Mouse (Mus musculus) embryo, embryonic 11 days (tissue): Measurements from ENCODE around the gene Adamtsl2.

Source experiments
- DNase-seq: peaks from one replicate; pipeline ENCODE4 v3.0.0-alpha.2; 2015

Adamtsl2 gene

DNA sequence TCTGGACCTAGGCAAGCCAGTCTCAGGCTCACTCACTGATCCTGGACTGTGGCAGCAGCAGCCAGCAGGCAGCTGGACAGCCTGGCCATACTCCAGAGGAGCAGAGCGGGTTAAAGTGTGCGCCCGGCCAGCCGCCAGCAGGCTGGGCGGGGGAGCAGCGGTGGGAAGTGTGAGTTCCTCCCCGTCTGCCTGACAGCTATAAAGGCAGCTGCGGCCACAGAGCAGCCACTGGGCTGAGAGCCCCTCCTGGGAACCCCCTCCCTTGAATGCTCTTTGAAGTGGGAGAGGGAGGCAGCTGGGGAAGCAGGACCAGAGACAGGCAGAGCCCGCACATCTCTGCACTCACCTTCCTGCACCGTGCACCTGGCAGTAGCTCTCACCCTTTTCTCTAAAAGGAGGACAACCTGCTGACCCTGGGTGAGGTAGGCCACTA is at the start of gene Adamtsl2:
Gene Adamtsl2 (plus strand): TSS at position 228 of the 433 bp plus-strand sequence.
- peak; percentile 82 for DNase-seq

DNA sequence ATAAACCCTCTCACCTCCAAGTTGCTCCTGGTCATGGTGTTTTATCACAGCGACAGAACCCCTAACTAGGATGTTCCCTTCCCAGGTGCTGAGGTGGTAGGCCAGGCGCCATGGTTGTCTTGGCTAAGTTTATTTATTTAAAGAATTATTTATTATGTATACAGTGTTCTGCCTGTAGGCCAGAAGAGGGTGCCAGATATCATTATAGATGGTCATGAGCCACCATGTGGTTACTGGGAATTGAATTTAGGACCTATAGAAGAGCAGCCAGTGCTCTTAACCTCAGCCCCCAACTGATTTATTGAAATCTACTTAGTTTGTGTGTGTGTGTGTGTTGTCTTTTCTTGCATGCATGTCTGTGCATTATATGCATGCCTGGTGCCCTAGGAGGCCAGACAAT is 46.8 kb upstream of the Adamtsl2 start:
- no peak for DNase-seq

DNA sequence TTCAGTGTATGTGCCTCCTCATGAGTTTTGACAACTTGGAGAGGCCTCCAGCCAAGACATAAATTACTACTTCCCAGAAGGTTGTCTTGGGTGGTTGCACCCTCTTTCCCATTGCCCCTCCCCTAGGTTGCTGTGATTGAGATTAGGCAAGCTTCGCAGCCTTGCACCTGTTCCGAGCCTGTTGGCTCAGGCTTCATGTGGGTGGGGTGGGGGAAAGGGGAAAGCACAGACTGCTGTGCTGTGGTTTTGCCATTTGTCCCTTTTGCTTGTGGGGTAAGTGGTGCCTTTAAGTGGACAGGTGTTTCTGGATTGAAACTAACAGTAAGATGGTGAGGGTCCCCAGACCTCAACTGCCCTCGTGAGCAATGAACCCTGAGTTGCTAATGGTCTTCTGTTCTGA is 43.2 kb upstream of the Adamtsl2 start:
- no peak for DNase-seq

DNA sequence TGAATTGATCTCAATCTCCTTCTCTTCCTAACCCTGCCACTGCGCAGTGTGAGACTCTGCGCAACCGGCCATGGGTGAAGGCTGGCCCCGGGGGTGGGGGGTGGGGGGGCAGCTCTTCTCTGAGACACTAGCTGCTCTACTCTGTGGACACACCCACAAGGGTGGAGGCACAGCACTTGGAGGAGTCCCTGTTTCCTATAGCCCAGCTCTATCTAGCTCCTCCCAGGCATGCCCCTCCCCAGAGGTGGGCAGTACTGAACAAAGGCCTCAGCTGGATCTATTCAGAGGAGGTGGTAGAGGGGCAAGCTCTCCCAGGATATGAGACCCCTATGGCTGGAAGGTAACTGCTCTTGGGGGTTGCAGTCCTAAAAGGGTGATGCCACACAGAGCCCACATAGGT is 42.2 kb upstream of the Adamtsl2 start:
- no peak for DNase-seq

DNA sequence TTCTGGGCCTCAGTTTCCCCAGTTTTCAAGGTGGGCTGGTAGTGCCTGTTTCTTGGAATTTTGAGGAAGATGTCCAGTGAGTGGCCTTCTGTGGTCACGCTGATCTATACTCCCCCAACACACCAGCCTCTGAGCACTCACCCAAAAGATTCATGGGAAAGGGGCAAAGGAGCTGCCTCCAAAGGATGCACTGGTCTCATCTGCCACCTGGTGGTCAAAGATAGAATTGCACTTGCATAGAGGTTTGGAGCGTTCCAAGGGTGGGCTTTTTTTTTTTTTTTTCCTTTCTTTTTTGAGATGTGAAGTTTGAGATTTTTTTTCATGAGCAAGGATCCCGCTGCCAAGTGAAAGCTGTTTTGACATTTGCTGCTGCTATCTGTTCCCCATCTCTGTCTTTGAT is 40.6 kb upstream of the Adamtsl2 start:
- DNase-seq, result peak; percentile 86

DNA sequence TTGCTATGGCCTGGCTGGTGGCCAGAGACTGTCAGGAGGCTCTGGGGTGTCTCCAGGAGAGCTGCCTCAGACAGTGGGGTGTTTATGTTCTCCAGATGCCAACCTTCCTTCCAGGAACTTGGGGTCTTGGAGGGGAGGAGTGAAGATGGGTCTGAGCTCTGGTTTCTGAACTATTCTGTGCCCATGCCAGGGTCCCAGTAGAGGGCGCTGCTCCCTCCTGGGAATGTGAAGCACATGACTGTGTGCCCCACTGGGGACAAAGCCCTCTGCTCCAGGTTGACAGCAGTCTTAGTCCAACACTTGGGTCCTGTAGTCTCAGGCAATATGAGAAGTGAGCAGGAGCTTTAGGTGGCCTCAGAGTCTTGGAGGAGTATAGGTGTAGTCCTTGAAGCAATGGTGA is 39.9 kb upstream of the Adamtsl2 start:
- peak; percentile 21 for DNase-seq

DNA sequence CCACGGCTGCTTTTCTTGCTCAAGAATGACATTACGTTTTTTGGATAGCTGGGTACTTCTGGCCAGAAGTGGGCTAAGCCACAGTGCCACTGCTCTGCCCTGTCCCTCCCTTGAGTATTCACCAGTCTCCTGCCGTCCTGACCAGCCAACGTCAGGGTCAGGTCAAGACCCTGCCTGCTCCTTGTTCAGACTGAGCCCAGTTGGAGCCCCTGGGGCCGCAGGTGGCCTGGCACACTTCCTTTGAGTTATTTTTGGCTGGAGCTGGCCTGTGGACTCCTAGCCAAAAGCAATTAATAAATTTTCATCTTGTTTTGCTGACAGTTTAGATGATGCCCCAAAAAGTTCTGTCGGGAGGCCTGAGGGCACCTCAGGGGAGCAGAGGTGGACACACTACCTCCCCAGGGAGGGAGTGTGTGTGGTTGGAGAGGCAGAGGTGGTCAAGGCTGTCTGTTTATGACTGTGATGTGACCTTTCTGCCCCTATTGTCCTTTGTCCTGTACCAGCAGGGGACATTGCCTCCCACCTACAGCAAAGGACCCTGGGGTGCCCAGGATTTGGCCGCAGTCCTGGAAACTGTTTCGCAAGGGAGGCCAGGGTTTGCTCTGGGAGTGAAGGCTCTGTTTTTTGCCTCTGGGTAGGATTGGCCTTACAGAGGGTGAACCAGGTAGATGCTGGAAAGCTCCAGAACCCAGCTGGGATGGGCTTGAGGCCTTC is 36.9 kb upstream of the Adamtsl2 start:
- DNase-seq, result no peak

DNA sequence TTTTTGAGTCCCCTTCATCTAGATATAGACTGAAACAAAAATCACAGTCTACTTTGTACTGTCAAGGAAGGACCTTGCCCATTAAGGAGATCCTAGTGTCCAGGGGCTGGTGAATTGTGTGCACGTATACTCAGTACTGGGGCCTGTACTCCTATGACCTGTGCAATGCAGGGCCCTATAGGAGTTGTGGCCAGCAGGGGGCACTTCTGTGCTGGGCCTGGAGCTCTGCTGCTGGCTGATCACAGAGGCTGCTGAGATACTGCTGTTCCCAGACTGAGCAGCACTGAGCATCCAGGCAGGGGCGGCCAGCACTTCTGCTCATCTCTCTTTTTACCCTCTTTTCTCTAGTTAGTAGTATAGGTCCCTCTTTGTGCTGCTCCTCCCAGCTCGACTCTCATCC is 35.7 kb upstream of the Adamtsl2 start:
- DNase-seq, result peak; percentile 89

DNA sequence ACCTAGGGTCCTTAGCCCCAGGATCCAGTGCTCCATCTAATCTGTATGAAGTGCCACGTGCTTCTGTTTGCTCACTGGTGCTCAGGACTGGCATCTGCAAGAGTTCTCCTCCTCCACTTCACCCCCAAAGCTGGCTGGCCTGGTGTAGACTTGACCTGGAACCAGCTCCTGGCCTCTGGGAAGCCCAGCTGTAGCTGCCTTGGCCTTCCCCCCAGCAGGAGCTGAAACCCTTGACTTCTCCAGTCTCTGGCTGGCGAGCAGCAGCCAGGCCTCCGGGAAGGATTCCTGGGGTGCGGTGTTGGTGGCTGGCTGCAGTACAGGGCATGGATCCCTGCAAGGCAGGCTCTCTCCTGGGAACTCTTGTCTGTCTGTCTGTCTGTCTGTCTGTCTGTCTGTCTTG is 35.0 kb upstream of the Adamtsl2 start:
- no peak for DNase-seq

DNA sequence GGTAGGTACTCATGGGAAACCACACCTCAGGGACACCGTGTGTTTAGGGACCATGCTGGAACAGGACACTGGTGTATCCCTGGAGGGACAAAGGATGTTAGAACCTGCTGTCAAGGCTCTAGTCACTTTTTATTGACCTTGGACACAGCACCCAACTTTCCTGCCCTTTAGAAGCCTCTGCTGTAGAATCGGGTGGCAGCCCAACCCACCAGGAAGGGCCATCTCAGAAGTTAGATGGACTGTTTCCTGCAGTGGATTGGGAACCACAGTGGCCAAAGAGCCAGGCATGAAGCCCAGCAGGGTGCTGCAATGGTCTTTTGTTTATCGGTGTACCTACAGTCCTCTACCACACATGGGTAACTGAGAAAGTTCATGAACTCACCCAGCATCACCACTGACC is 34.5 kb upstream of the Adamtsl2 start:
- DNase-seq, result no peak

DNA sequence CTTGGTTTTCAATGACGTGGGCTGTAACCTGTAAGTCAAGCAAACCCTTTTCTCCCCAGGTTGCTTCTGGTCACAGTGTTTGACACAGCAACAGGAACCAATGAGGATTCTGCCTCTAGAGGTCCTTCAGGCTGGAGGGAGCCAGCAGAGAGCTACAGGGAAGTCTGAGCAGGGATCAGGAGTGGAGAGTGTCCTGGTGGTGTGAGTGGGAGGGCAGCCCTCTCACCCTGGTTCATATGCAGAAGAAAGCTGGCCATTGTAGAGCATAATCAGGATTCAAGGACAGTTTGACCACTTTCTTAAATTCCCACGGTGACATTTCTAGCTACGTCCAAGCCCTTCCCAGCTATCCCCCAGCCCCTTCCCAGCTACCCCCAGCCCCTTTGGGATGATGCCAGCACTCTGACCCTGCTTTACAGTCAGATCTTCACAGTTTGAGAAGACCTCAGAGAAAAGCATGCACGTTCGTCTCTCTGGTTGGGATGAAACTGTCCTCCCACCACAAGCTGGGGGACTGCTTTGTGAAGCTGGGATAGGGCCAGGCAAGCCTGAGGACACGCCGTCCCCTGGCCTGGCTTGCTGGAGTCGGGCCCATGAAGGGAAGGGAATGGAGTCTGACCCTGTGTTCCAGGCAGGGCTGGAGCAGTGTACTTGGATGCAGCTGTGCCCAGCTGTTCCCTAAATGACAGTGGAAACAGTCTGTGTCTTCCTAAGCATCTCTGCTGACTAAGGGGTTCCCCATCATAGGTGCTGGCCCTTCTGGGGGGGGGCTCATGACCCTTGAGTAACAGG is 33.0 kb upstream of the Adamtsl2 start:
- no peak for DNase-seq

DNA sequence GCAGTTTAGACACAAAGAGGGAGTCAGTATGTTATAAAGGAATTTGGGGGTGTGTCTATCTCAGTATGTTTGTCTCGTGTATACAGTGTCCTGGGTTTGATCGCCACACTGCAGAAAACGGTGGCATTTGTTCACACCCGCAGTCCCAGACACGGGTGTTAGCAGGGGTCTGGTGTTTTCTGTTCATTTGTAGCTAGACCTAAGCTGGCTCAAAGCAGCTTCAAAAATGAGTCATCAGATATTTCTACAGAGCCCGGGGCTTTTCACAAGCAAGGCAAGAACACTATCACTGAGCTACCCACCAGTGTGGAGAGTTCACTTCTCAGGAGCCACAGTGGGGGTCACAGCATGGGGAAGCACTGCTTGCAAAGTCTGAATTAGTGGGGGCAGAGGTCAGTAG is 29.8 kb upstream of the Adamtsl2 start:
- DNase-seq, result no peak

DNA sequence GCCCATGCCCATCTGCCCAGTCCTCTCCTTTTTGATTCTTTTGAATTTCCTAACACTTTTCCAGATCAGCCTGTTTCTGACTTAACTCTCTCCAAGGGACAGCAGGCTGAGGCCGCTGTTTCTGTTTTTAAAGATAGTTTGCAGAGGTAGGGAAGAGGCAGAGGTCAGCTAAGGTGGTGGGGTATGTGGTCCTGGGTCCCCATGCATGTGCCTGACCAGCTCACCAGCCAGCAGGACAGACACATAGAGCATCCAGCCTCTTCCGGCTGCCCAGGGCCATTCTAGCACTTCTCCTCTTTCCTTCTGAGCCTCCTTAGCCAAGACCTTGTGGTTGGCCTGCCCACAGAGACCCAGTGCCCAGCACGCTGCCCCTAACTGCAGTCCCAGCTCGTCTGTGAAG is 20.9 kb upstream of the Adamtsl2 start:
- no peak for DNase-seq

DNA sequence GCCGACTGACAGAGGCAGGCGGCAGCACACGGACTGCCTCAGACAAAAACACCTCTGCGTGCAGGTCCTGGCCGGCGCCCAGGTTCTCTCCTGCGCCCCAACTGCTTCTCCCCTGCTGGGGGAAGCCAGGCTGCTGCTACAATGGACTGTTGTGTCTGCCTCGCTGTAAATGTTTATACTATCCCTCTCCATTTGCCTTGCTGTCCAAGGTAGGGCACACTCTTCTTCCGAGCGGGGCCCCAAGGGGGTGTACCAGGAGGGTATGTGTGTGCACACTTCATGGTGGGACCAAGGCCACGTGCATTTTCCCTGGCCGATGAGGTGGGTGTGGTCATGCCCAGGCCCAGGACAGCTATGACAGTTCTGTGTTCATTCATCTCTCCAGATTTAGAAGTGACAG is 20.4 kb upstream of the Adamtsl2 start:
- DNase-seq, result no peak

DNA sequence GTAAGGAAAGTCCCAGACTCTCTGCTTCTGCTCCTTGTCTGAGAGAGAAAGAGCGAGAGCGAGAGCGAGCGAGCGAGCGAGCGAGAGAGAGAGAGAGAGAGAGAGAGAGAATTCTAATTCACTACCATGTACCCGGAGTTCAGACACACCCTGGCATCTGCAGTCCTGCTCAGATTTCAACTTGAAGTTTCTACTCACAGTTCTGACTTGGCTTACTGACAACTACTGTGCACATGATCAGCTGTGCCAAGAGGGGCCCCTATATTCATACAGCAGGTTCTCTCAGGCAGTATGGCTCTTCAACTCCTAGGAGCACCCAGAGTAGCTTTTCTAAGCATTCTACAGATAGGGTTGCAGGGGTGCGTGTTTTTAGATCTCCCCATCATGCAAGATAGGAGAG is 20.0 kb upstream of the Adamtsl2 start:
- no peak for DNase-seq

DNA sequence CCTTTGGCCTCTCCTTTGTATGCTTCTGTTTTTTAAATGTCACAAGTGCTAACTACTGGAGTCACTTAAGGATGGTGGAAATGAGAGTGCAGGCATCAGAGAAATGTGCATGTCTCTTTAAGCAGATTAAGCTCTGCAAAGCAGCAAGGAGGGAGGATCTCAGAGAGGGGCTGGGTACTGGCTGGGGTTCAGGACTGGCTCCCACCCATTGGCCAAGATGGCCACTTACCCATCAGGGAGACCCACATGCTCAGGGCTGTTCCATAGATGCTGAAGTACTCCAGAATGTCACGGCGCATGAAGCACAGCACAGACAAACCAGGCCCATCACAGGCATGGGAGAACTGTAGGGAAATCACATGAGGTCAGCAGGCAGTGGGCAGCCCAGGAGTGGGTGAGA is 12.1 kb upstream of the Adamtsl2 start:
- no peak for DNase-seq

DNA sequence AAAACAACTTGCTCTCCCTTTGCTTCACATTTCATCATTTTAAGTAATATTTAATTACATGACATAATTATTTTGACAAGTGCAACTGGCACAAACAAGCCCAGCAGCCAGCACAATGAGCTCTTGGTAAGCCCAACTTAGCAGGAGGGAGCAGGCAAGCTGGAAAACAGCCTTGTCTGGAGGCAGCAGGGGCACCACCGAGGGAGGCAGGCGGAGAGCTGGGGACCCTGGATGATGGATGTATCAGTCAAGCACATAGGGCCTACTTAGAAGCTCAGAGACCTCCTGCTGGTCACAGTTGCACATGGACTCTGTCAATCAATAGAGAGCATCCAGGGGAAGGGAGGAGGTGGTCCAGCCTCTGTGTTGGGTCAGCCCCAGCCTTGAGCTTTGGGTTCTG is 11.2 kb upstream of the Adamtsl2 start:
- no peak for DNase-seq

DNA sequence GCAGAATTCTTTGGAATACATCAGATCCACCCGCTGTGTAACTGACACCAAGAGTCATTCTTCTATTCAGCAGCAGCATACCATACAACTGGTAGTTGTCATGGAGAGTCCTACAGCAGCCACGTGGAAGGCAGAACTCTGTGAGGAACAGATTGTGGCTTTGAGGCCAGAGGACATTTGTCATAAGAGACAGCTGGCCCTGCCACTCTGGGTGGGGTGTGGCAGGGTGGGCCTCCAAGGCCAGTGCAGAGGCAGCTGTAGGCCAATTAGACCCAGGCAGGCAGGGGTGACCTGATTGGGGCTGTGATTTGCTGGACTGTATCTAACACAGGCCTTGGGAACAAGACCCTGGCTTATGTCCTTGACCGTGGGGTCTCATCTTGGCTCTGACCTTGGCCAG is 9.5 kb upstream of the Adamtsl2 start:
- no peak for DNase-seq

DNA sequence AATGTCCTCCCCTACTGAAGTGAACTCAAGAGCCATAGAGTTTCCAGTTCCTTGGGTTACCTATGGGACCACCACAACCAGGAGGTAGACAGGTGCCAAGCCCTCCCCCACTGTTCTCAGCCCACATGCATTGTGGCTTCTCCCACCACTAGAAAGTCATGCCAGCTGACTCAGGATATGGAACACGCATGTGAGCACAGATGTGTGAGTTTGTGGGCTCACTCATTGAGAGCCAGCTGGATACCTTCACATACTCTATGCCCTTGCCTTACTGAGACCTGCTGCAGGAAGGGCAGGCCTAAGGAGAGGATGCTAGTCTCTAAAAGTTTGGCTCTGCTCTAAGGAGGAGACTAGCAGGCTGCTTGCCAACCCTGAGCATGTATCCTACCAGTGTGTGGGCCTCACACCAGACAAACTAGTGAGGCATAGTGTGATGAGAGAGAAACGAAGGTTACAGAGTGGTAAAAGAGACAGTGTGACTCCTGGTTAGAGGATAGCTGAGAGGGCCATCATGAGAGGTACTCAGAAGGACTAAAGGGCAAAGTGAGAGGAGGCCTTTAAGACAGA is 8.8 kb upstream of the Adamtsl2 start:
- DNase-seq, result no peak

DNA sequence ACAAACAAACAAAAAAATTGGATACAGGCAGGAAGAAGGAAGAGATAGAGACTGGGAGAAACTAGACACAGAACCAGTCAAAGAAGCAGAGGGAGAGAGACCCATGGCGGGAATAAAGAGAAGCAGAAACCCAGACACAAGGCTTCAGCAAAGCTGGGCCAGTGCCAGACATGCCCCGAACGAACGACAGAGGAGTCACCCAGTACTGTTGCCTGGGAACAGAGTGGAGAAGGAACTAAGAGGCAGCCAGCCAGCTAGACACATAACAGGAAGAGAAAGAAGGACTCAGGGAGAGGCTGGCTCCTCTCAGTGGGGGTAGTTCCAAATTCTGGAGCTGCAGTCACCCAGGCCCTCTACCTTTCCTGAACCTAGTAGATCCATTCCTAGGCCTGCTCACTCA is 8.0 kb upstream of the Adamtsl2 start:
- no peak for DNase-seq

DNA sequence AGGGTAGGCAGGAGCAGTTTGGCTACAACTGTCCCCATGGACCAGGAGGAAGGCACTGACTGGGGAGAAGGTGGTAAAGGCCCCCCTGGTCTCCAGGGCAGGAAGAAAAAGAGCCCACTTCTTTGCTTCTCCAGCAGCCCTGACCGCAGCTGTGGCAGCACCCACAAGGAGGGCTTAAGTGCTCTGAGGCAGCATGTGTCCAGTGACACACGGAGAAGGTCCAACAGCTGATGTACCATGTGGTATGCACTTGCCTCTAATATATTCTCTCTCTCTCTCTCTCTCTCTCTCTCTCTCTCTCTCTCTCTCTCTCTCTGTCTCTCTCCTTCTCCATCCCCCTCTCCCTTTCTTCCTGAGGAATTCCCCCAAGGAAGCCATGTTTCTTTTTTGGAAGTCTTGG is 7.2 kb upstream of the Adamtsl2 start, which contains the start of gene Mymk:
Gene Mymk (minus strand): TSS at position 202 of the 400 bp plus-strand sequence.
- no peak for DNase-seq

DNA sequence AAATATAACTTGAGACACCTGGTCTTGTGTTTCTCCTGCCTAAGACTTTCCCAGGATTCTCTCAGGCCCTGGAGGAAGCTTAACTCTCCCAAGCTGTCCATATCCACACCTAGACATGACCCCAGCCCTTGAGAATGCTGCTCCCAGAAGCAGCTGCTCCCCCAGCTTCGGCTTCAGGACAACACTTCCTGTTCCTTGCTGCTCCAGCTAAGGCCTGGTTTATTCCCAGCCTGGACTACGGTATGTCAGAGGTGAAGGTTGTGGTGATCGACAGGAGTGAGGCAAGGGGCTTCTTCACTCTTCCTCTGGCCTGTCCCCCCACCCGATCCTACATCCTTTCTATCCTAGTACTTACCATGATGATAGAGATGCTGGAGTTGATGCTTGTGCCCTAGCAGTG is 5.8 kb upstream of the Adamtsl2 start:
- no peak for DNase-seq

DNA sequence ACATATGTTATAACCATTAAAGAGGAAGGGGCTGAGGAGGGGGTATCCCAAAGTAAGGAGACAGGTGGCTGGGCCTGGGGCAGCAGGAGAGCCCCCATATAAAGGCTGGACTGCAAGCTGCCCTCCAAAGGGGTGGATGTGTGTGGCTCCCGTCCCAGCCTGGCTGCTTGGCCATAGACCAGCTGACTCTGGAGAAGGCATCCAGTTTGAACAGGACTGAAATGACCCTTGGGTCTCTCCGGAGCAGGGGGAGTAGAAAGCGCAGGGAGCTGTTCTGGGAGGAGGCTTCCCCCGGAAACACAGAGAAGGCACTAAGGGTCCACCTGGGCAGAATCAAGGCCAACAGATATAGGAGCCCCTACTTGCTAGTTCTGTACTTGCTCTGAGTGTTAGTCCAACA is 4.4 kb upstream of the Adamtsl2 start:
- DNase-seq, result no peak

DNA sequence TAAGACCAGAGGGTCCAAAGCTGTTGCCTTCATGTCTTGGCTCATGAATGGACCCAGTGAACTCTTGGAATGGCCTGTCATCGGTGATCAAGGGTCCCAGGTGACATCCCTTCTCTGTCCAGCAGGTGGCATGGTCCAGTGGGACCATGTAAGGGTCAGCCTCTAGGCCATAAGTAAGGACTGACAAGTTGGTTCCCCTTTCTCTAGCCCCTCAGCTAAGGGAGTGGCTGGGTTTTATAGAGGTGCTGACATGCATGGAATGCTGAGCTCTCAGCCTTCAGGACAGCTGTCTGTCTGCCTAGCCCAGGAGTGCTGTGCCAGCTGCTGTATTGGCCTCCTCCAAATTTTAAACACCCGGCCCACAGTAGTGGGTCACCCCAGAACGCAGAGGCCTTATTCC is 3.7 kb upstream of the Adamtsl2 start:
- DNase-seq, result peak; percentile 58
